ENCODE assay signal across 8 mouse cellular contexts in the genomic region with DNA sequence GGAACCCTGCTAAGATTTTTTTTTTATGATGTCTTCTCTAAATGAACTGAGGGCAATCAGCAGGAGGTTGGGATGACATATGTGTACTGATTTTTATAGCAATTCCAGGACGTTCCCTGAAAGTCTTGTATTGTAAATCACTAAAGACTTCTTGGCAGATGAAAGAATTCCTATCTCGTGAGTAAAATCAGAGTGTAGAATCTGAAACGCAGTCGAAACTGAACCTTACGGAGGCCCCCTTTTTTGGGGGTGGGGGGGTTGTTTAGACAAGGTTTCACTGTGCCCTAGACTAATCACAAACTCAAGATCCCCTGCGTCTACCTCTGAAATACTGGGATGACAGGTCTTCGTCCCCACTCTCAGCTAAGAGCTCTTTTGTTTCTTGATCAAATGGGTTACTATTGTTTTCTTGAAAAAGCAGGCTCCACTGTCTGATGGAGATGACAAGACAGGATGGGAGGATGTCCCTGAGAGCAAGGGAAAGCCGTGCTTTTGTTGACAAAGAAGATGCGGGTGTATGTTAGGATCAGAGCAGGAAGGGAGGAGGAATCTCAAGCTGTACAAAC. TPM values are rescaled to one million over a fixed set of nuclear protein-coding genes. Genes with fewer than 3 reads are reported as not detected.
DNase-seq lines count a peak whose midpoint lies in the region; ATAC-seq and TF ChIP-seq lines count a peak whose summit lies in the region.

No protein-coding gene starts in this region.

- DNase-seq in 3T3-L1 (ENCODE audit: low read depth, low spot score), result peak; percentile 63
- no peak for DNase-seq in embryonic facial prominence, embryonic 11.5 days (ENCODE audit: low spot score)
- peak; percentile 69 for DNase-seq in kidney, postnatal 0 days (ENCODE audit: low spot score)
- no peak for DNase-seq in thymus, postnatal 36 days
- no peak for DNase-seq in right cerebral cortex, postnatal 10 days (ENCODE audit: low spot score in 2 of 2)

- peak overlapping the region; percentile 91 for H3K4me3 ChIP-seq in erythroblast, embryonic 14.5 days (replicated peaks)
- peak overlapping the region; percentile 59 for H3K4me3 ChIP-seq in embryonic facial prominence, embryonic 11.5 days (ENCODE audit: low read depth, low read length)
- peak overlapping the region; percentile 65 for H3K4me3 ChIP-seq in kidney, postnatal 0 days (replicated peaks; ENCODE audit: low read depth, low read length)
- peak overlapping the region; percentile 75 for H3K4me3 ChIP-seq in neural tube, embryonic 15.5 days (replicated peaks)

- H3K27me3 ChIP-seq in erythroblast, embryonic 14.5 days (ENCODE audit: control insufficient read depth), result no peaks in the 10 kb centered on the region
- H3K27me3 ChIP-seq in embryonic facial prominence, embryonic 11.5 days (ENCODE audit: control insufficient read depth, insufficient read depth, low read length), result no peaks in the 10 kb centered on the region
- no peaks in the 10 kb centered on the region for H3K27me3 ChIP-seq in kidney, postnatal 0 days (ENCODE audit: insufficient read depth, low read length)
- H3K27me3 ChIP-seq in neural tube, embryonic 15.5 days (replicated peaks), result no peaks in the 10 kb centered on the region

- H3K9me3 ChIP-seq in erythroblast, embryonic 14.5 days (ENCODE audit: control insufficient read depth, low read length), result no peaks in the 10 kb centered on the region
- H3K9me3 ChIP-seq in embryonic facial prominence, embryonic 11.5 days (replicated peaks; ENCODE audit: control insufficient read depth, low read length), result no peaks in the 10 kb centered on the region
- H3K9me3 ChIP-seq in kidney, postnatal 0 days (replicated peaks; ENCODE audit: low read length), result no peaks in the 10 kb centered on the region
- H3K9me3 ChIP-seq in neural tube, embryonic 15.5 days (replicated peaks), result no peaks in the 10 kb centered on the region

- WGBS in embryonic facial prominence, embryonic 11.5 days, result 31% methylated on average over 9 of the region's 9 CpGs
- 13% methylated on average over 9 of the region's 9 CpGs for WGBS in kidney, postnatal 0 days
- 16% methylated on average over 9 of the region's 9 CpGs for WGBS in neural tube, embryonic 15.5 days

- no peak for TF ChIP-seq CTCF in kidney, postnatal 0 days (IDR thresholded peaks at IDR 0.05; ENCODE audit: low read depth)

- peaks cover 27% of the 10 kb centered on the region for H3K4me1 ChIP-seq in erythroblast, embryonic 14.5 days (ENCODE audit: control insufficient read depth)
- H3K4me1 ChIP-seq in embryonic facial prominence, embryonic 11.5 days (ENCODE audit: control insufficient read depth, insufficient read depth, low read length), result no peaks in the 10 kb centered on the region
- 0 out of 2 replicates have a peak, but pooled peaks cover 10% of the 10 kb centered on the region for H3K4me1 ChIP-seq in kidney, postnatal 0 days (replicated peaks; ENCODE audit: insufficient read depth, low read length)
- peaks cover 25% of the 10 kb centered on the region for H3K4me1 ChIP-seq in neural tube, embryonic 15.5 days

- no peaks in the 10 kb centered on the region for H3K36me3 ChIP-seq in erythroblast, embryonic 14.5 days (ENCODE audit: control insufficient read depth)
- H3K36me3 ChIP-seq in embryonic facial prominence, embryonic 11.5 days (replicated peaks; ENCODE audit: control insufficient read depth, insufficient read depth, low read depth, low read length), result no peaks in the 10 kb centered on the region
- no peaks in the 10 kb centered on the region for H3K36me3 ChIP-seq in kidney, postnatal 0 days (ENCODE audit: insufficient read depth, low read length)
- no peaks in the 10 kb centered on the region for H3K36me3 ChIP-seq in neural tube, embryonic 15.5 days

- peak overlapping the region; percentile 62 for H3K9ac ChIP-seq in embryonic facial prominence, embryonic 11.5 days (replicated peaks; ENCODE audit: low read length)
- H3K9ac ChIP-seq in kidney, postnatal 0 days (ENCODE audit: low read depth, low read length), result peak overlapping the region; percentile 72
- peak overlapping the region; percentile 69 for H3K9ac ChIP-seq in neural tube, embryonic 15.5 days (replicated peaks)

- H3K27ac ChIP-seq in embryonic facial prominence, embryonic 11.5 days (replicated peaks; ENCODE audit: low read depth, low read length), result peak overlapping the region; percentile 84
- H3K27ac ChIP-seq in kidney, postnatal 0 days, result peak overlapping the region; percentile 98
- H3K27ac ChIP-seq in neural tube, embryonic 15.5 days (replicated peaks), result peak overlapping the region; percentile 98

- ATAC-seq in erythroblast, adult 5-6 weeks (replicated peaks; ENCODE audit: low FRiP score, poor library complexity, severe bottlenecking), result no peak
- no peak for ATAC-seq in embryonic facial prominence, embryonic 11.5 days (replicated peaks; ENCODE audit: insufficient number of reproducible peaks, low FRiP score, low TSS enrichment, low read depth)
- no peak for ATAC-seq in kidney, postnatal 0 days (replicated peaks; ENCODE audit: low FRiP score, low read depth)
- ATAC-seq in neural tube, embryonic 15.5 days (ENCODE audit: low FRiP score), result no peak

- H3K4me2 ChIP-seq in embryonic facial prominence, embryonic 11.5 days (ENCODE audit: low read depth, low read length), result peak overlapping the region; percentile 49
- H3K4me2 ChIP-seq in kidney, postnatal 0 days (ENCODE audit: low read length), result peak overlapping the region; percentile 70
- peak overlapping the region; percentile 66 for H3K4me2 ChIP-seq in neural tube, embryonic 15.5 days

RNA-seq across cellular contexts. Expression of gene Aptx, which starts 0.8 kb away (rescaled TPM):
- 0.24 and 0.26 TPM in 2 replicates for polyA plus RNA-seq in erythroblast, embryonic 14.5 days (2012)
- total RNA-seq in erythroblast, adult 5-6 weeks (2015; ENCODE audit: low replicate concordance), result 1.2 and 3.6 TPM in 2 replicates
- total RNA-seq in erythroblast, adult 5-6 weeks (2017; ENCODE audit: low replicate concordance), result 1.1 and 1.7 TPM in 2 replicates
- 37.8 and 38.2 TPM in 2 replicates for polyA plus RNA-seq in embryonic facial prominence, embryonic 11.5 days (2014; fragmentation: Nextera tagmentation; extraction: Ambion mirVana)
- polyA plus RNA-seq in kidney, postnatal 0 days (2015; fragmentation: Nextera tagmentation; extraction: Ambion mirVana), result 25.7 and 26.2 TPM in 2 replicates
- polyA plus RNA-seq in neural tube, embryonic 15.5 days (2015; fragmentation: Nextera tagmentation; extraction: Ambion mirVana), result 41.0 and 41.2 TPM in 2 replicates

RNA-seq across cellular contexts. Expression of gene Dnaja1, which starts 18.2 kb away (rescaled TPM):
- 3.3 and 3.9 TPM in 2 replicates for polyA plus RNA-seq in erythroblast, embryonic 14.5 days (2012)
- 36.1 and 39.5 TPM in 2 replicates for total RNA-seq in erythroblast, adult 5-6 weeks (2015; ENCODE audit: low replicate concordance)
- 45.3 and 78.4 TPM in 2 replicates for total RNA-seq in erythroblast, adult 5-6 weeks (2017; ENCODE audit: low replicate concordance)
- 665 and 708 TPM in 2 replicates for polyA plus RNA-seq in embryonic facial prominence, embryonic 11.5 days (2014; fragmentation: Nextera tagmentation; extraction: Ambion mirVana)
- polyA plus RNA-seq in kidney, postnatal 0 days (2015; fragmentation: Nextera tagmentation; extraction: Ambion mirVana), result 417 and 435 TPM in 2 replicates
- polyA plus RNA-seq in neural tube, embryonic 15.5 days (2015; fragmentation: Nextera tagmentation; extraction: Ambion mirVana), result 652 and 681 TPM in 2 replicates

RNA-seq across cellular contexts. Expression of gene Smu1, which starts 53.9 kb away (rescaled TPM):
- polyA plus RNA-seq in erythroblast, embryonic 14.5 days (2012), result 0.42 and 0.83 TPM in 2 replicates
- 19.0 and 23.8 TPM in 2 replicates for total RNA-seq in erythroblast, adult 5-6 weeks (2015; ENCODE audit: low replicate concordance)
- 24.4 and 30.8 TPM in 2 replicates for total RNA-seq in erythroblast, adult 5-6 weeks (2017; ENCODE audit: low replicate concordance)
- polyA plus RNA-seq in embryonic facial prominence, embryonic 11.5 days (2014; fragmentation: Nextera tagmentation; extraction: Ambion mirVana), result 195 and 203 TPM in 2 replicates
- polyA plus RNA-seq in kidney, postnatal 0 days (2015; fragmentation: Nextera tagmentation; extraction: Ambion mirVana), result 122 and 126 TPM in 2 replicates
- 107 and 126 TPM in 2 replicates for polyA plus RNA-seq in neural tube, embryonic 15.5 days (2015; fragmentation: Nextera tagmentation; extraction: Ambion mirVana)

Comparison
In these comparisons a context has a peak if more than half of its experiments do, and no peak if none do; other contexts are left out.
1. DNase-seq: peak in 3T3-L1 (single experiment) and kidney, postnatal 0 days (single experiment); none in embryonic facial prominence, embryonic 11.5 days (single experiment), thymus, postnatal 36 days (0 of 2) and right cerebral cortex, postnatal 10 days (0 of 2).
2. RNA of gene Aptx, which starts 0.8 kb away (polyA plus RNA-seq): 41.0 to 41.2 TPM in neural tube, embryonic 15.5 days, 37.8 to 38.2 TPM in embryonic facial prominence, embryonic 11.5 days and 25.7 to 26.2 TPM in kidney, postnatal 0 days; 0.24 to 0.26 TPM in erythroblast, embryonic 14.5 days; every median in the first group is over 10 times any median in the second.
3. RNA of gene Dnaja1, which starts 18.2 kb away (polyA plus RNA-seq): 665 to 708 TPM in embryonic facial prominence, embryonic 11.5 days, 652 to 681 TPM in neural tube, embryonic 15.5 days and 417 to 435 TPM in kidney, postnatal 0 days; 3.3 to 3.9 TPM in erythroblast, embryonic 14.5 days; every median in the first group is over 10 times any median in the second.
4. RNA of gene Smu1, which starts 53.9 kb away (polyA plus RNA-seq): 195 to 203 TPM in embryonic facial prominence, embryonic 11.5 days, 122 to 126 TPM in kidney, postnatal 0 days and 107 to 126 TPM in neural tube, embryonic 15.5 days; 0.42 to 0.83 TPM in erythroblast, embryonic 14.5 days; every median in the first group is over 10 times any median in the second.
5. Peak in every context shown above with its lines, with median percentiles within 50 percentile points of each other: H3K4me3 ChIP-seq, H3K27ac ChIP-seq, H3K4me2 ChIP-seq and H3K9ac ChIP-seq.